Mouse (Mus musculus) gonadal fat pad, adult 2 months (tissue): Measurements from ENCODE around the gene Mlc1. TPM values are rescaled to one million over a fixed set of nuclear protein-coding genes. Genes with fewer than 3 reads are reported as not detected.

ENCODE experiments used
- DNase-seq: peaks from one replicate; pipeline ENCODE4 v3.0.0-alpha.2; 2012; ENCODE audit warnings: low read depth
- polyA plus RNA-seq: library from polyadenylated mRNA; depleted of rRNA; stranded (reverse); fragments of >200 nt; gene quantifications from 2 replicates; pipeline ENCODE4 v1.2.3, GENCODE M21; 2012; rRNA removed

Gene Mlc1
- 0.26 and 0.70 TPM in 2 replicates for polyA plus RNA-seq

DNA sequence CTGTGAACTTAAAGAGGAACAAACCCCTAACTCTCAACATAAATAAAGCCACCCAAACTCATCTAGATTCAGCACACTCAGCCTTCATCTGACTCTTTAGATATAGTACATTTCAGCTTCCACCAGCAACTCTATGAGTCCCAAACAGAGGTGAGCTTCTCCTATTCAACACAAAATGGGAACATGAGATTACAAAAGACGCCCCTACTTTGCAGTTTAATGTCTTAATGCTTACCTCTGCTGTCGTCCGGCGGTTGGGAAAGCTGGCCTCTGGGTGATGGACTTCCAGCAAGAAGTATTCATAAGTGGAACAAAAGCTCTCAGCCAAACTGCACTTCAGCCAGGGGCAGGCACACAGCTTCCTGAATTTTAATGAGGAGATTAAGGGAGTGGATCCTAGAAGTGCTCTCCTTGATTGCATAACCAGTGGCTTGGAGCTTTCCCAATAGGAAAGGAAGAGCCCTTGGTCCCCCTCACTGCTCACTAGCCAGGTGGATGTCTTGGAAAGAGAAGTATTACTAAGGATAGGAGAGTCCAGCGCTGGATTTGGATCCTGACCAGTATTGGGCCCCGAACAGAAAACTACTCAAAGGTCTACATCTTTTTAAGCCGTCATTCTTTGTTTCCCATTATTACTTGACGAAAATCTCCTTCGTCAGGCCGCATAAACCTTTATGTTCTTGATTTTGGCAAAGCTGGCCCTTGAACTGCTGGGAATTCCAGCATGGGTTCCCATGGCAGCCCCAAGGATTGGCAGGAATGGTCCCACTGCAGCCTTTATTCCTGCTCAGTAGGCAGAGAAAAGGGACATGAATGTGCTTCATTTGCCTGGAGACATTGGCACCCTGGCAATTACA lies at the start of gene Mlc1:
Gene Mlc1 (minus strand): TSS at position 727 of the 857 bp plus-strand sequence.
- DNase-seq = peak; percentile 81

DNA sequence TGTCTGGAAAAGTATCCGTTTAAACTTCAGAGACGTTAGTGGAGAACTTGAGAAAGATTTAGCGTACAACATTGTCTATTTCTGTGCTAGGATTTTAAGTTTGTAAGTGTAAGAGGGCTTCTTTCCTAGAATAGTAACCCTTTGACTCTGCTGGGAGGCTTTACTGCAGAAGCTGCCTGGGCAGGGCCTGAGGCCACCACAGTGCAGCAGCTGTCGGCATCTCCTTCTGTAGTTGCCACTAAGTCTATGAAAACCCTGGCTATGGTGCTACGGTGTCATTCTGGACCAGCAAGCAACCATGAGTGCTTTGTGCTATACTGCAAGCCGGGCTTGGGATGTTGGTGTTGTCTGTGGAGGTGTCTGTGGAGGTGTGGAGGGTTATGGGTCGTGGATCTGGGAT lies 41.7 kb upstream of the Mlc1 start:
- DNase-seq = no peak

DNA sequence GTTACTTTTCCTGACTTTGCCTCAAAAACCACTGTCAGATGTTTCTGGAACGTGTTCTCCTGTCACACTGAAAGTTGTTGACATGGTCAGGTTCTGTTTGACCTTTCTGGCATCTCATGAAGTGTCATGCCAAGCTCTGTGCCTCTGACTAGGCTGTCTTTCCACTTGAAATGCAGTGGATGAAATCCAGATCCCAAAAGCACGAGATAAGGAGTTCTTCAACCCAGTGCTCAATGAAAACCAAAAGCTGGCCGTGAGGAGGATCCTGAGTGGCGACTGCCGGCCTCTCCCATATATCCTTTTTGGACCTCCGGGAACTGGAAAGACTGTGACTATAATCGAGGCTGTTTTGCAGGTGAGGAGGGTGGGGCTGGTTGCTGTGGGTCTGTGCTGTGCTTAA lies 41.3 kb upstream of the Mlc1 start:
- no peak for DNase-seq

DNA sequence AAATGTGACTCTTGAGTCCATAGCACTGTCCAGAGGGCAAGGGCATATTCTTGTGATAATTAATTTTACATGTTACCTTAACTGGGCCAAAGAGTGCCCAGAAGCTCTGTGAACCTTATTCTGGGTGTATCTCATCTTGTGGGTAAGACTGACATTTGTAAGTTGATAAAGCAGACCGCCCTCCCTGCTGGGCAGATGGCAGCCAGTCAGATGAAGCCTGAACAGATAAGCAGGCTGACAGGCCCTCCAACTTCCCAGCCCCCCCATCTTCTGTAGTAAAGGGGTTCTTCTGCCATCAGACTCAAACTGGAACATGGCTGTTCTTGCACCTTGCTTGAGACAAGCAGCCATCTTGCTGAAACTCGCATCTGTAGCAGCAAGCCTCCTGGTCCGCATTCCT lies 37.9 kb upstream of the Mlc1 start:
- DNase-seq = no peak

DNA sequence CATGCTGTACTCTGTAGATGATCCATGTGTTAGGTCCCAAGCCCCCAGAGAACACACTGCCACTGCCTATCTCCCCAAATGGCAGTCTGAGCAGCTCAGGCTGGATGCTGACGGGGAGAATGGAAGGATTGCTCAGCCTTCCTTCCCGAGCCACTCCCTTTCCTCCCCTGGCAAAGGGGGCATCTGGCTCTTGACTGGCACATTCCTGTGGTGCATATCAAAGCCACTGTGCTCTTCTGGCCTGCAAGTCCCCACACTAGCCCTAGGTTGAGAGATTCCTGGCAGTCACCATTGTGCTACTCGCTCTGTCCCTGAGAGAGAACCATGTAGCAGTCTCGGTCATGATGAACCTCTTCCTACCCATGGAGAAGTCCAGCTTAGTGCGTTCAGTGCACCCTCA lies 29.0 kb upstream of the Mlc1 start:
- no peak for DNase-seq

DNA sequence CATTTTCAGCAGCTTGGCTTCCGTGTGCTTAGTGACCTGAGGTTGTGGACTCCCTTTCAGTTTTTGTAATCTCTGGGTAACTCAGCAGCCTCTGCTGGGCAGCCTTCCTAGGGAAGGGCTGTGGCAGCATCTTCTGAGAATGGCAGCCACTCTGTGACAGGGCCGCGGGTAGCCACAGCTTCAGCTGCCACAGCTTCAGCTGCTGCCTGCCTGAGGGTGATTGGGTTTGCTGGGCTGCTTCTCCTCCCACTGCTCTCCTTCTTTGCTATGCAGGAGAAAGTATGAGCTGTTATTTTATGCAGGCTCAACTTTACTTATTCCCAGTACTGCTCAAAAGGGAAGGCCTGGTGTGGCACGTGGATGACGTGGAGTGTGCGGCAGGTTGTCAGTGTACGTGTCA lies 28.2 kb upstream of the Mlc1 start:
- no peak for DNase-seq

DNA sequence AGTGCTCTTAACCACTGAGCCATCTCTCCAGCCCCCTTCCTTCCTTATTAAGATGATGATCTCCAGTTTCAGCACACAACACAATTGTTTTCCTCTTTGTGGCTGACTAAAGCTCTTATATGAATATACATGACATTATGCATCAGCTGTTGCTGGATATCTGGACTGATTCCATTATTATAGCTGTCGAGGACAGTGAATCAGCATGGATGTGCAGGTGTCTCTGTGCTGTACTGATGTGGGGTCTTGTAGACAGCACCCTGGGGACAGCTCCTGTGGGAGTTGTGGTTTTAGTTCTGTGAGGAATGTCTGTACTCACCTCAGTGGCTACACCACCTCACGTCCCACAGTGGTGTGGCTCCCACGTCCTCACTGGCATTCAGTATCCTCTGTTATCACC lies 22.4 kb upstream of the Mlc1 start:
- no peak for DNase-seq

DNA sequence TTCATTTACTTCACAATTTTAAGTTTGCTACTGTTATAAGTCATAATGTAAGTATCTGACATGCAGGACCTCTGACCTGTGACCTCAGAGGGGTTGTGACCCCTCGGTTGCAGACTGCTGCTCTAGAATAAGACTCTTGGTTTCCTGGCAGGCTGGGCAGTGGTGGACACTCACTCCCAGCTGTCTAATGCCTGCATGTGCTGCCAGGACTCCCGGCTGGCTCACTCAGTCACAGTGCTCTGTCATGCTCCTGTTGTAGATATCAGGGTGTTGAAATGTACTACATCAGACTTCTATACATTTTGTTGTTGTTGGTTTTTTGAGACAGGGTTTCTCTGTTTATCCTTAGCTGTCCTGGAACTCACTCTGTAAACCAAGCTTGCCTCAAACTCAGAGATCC lies 21.6 kb upstream of the Mlc1 start:
- no peak for DNase-seq

DNA sequence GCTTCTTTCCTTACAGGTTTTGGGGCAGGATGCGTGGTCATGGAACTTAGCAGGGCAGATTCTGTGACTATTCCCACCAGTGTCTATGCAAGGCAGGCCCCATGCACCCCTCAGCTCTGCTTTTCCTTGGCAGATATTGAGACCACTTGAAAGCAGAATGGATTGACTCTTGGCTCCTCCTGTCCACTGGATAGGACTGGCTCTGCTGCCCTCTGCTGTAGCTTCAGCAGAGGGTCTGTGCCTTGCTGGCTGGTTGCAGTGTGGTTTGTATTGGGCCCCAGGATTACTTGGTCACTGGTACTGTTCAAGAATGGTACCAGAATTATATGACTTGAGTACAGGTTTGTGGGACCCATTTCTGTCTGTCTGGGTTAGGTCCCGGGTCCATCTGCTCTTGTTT lies 20.3 kb upstream of the Mlc1 start:
- DNase-seq = no peak

DNA sequence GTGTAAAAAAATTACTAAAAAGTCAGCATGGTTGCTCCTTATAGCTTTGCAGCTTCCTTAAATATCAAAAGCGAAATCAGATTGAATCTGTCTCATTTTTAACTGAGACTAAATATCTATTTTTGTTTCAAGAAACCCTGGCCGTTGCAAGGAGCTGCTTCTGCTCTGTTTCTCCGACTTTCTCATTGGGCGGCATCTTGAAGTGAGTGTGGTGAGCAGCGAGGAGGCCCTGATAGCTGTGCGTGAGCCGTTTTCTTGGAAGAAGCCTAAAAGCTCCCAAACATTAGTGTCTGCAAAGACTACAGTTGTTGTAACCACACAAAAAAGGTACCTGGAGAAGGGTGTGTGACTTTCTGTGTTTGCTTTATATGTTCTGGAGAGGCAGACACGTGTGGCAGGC lies 19.8 kb upstream of the Mlc1 start:
- DNase-seq = no peak

DNA sequence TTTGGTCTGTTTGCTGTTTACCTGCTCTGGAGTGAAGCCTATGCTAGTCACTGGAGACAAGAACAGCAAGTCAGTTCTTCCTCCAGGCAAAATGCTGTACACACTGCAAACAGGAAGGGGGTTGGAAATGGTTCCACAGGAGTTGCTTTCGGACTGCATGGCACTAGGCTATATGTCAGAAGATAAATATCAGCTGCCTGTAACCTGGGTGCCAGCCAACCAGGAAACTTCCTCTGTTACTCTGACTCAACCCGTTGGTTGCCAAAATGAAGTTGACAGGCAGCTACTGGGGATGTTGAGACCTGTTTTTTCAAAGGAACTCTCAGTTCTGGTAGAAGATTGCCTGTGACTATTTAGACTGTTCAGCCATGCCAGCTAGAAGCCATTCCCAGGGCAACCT lies 10.4 kb upstream of the Mlc1 start:
- DNase-seq = peak; percentile 66

DNA sequence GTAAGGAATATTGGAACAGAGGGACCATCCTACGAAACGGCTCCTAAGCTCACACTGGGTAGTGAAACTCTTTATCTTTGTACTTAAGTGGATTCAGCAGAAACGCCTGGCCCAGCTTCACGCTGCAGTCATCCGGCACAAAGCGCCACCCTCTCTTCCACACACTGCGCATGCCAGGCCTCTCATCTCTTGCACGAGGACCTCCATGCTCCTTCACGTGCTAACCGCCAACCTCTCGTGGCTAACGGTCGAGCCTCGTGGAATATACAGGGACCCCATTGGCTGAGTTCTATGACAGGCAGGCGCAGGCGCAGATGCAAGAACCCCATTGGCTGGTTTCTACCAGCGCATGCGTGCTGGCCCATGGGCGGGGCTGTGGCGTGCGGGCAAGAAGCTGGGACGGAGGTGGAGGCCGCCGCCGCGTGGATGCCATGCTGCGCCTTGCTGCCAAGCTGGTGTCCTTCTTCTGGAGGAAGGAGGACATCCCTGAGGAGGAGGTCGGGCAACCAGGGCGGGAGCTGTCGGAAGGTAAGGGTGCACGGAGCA lies 3.8 kb upstream of the Mlc1 start, which contains the start of gene Mov10l1:
Gene Mov10l1 (plus strand): TSS at position 376 of the 546 bp plus-strand sequence.
- no peak for DNase-seq

DNA sequence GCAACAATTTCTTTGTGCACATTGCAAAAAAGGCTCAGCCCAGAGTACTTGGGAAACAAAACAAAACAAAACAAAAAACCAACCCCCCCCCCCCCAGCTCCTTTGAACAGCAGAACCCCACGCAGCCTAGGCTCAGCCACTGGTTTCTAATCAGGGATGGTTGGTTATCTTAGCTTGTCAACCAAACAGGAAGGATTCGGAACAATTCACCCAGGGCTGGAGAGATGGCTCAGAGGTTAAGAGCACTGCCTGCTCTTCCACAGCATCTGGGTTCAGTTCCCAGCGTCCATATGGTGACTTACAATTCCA lies 285 bp upstream of the Mlc1 start:
- DNase-seq = no peak

DNA sequence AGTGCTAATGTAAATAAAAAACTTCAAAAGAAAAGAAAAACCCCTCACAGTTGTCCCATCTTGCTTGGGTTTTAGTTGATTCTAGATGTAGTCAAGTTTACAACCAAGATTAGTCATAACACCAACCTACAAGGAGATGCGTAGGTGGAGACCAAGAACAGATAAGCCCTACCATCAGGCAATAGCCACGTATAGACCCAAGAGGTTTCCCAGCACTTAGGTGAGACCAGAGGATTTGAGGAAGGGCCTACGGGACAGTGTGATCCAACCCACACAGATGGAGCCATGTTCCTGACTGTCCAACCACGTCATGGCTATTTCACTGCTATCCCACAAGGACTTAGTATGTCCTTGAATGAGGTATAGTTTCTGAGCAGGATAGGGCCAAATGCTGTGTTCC lies 6.5 kb downstream of the Mlc1 start:
- peak; percentile 62 for DNase-seq

DNA sequence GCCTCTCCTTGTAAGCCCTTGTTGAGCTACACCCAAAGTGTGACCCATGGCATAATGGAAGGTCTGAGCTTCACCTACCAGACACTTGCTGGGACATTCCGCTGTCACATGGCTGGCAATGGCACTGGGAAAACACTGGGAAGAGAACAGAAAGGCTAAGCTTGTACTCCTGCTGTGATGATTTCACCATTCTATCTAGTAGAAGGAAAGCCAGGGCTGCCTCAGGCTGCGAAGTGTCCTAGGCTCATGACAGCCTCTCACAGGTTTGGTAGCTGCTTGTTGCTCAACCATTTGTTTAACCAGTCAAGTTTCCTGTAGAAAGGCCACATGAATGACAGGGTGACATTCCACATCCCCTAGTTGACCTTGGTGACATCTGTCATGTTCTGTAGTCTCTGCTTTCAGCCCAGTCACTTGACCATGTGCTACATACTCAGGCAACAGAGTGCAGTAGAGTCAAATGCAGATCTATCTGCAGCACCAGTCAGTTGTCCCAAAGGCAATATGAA lies 14.7 kb downstream of the Mlc1 start:
- DNase-seq = peak; percentile 72

DNA sequence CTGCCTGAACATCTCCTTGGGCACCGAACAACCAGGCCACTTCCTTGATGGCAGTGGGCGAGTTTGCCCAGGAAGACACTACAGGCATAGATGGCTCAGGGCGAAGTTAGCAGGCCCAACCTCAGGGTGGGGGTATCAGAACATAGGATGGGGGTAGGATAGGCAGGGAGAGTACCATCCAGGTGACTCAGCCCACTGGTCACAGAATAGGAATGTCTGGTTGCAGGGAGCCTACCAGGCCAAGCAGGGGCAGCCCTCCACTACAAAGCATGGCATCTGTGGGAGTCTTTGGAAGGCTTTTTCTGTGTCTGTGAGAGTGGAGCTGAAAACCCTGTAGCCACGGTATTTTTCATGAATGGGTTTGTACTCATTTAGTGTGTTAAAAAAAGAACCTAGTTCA lies 21.3 kb downstream of the Mlc1 start:
- DNase-seq = no peak

DNA sequence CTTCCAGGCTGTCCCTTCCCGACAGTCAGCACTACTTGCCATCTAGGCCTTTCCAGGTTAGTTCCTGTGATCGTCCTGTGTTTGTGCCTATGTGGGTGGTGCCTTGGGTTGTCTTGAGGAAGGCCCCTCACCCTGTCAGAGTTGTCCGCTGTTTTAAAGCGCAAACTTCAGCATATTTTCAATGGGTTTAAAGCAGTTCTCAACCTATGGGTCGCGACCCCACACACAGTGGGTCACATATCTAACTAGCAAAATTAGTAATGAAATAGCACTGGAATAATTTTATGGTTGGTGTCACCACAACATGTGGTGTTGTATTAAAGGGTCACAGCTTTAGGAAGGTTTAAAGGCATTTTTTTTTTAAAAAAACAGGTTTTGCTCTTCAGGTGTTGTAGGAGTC lies 23.5 kb downstream of the Mlc1 start:
- DNase-seq = no peak

DNA sequence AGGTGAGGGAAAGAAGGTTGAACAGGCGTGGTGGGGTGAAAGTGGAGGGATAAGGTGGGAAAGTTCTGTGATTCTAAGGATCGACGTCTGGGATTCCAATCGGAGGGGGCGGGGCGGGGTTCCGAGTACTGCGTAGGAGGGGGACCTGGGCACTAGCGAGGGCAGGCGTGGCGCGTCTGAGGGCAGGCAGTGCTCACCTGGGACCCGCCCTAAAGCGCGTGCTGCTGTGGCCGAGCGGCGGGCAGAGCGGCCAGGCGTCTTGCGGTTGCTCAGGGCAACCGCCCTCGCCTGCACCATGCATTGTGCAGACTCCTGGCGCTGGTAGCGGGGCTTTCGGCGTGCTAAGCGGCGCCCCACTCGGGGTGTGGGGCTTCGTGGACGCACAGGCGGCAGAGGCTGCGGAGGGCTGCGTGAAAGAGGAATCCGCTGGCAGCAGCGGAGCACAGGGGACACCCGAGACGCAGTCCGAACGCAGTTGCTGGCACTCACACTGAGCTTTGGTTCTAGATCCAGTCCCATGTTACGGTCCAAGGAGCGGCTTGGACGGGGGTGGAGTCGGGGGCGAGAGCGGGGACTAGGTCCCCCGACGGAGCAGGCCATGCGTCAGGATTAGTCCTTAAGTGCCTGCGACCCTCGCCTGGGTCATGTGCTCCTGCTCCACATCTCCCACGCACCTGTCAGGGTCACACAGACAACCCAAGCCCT lies 24.3 kb downstream of the Mlc1 start, which contains the start of gene Ttll8:
Gene Ttll8 (minus strand): TSS at position 51 of the 705 bp plus-strand sequence.
- DNase-seq = no peak

DNA sequence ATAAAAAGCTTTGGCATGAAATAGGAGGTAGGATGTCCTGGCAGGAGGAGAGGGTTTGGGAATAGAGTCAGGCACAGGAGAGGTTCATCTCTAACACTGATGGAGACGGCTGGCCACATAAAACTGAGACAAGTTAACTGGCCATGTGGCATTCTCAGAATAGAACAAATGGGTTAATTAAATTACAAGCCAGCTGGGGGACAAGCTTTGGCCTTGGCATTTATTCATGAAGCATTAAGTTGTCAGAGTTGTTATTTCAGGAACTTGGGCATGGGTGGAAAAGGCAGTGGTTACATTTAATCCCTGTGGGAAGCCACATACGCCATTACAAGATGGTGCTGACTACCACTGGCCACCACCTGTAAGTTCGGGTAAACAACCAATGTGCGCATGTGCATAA lies 27.6 kb downstream of the Mlc1 start:
- DNase-seq = no peak

DNA sequence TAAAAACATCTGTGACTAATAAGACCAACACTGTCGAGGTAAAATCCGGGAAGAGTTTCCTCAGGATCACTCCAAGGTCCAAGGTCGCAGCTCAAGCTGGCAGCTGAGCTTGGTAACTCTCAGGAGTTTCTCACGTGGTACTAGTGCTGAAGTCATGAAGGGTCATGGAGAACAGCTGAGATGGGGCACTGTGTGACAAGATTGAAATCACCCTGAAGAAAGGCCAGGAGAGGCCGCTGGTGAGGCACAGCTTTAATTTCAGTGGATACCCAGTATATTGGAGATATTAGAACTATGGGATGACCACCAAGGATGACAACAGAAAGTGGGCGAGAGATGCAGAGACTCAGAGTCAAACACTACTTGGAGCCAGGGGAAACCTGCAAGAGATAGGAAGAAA lies 32.0 kb downstream of the Mlc1 start:
- no peak for DNase-seq

DNA sequence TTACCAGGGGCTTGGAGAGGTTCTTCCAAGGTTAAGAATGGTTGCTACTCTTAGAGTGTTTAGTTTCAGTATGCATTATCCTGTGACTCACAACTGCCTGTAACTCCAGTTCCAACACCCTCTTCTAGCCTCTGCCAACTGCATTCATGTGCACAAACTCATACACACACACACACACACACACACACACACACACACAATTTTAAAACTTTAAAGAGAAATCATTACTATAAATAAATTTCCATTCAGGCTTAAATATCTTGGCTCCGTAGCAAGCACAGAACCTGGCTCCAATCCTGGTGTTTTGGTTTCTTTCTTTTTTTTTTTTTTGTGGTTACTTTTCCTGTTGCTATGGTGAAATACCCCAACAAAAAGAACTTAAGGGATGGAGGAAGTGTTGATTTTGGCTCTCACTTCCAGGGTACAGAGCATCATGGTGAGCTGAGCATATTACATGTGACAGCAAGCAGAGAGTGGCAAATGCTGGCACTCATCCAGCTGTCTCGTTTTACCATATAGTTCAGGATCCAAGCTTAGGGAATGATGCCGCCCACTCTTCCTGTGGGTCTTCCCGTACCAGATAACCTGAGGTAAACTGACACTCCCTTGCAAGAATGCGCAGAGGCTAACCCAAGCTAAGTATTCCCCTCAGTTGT lies 34.8 kb downstream of the Mlc1 start:
- DNase-seq = no peak

DNA sequence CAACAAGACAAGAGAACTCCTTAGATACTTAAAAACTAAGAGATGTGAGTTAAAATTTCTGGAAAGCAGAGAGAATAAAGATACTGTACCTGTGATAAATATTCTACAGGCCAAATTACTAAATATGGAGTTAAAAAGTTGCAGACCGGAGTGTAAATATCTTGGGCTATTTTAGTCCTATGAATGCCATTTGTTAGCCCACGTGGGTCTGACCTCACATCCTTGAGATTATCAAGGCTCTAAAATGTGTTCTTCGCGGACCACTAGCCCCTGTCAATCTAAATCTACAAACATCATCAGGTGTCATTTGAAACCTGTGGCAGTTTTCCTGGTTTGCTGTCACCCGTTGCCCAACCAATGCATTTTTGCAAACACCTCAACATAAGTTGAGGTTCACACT lies 36.0 kb downstream of the Mlc1 start:
- no peak for DNase-seq
